In the genomic region with DNA sequence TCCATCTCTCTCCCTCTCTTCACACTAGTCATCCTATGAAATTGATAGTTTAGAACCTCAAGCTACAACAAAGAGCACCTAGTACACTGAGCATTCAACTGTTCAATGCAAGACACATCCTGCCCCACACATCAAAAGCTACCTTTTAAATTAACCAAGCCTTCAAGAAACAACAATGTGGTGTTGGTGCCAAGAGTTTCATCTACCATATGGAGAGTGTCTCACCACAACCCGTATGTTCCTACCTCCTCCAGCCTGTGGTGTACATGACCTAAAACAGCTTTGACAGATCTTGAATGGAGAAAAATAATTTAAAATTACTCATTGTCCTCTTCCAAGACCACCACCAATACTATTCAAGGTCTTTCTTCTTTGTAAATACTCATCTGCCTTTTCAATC, we compare ENCODE assay signal across 26 mouse cellular contexts.
"Had no signal": no experiment of that assay in that cellular context is flagged by ENCODE, and none has a peak within 500 bp of the region (broad histone marks: within the 10 kb centered on the region; RNA-seq: fewer than 3 reads in every experiment).

No protein-coding gene starts in this region.

- DNase-seq: kidney, postnatal 25 days; layer of hippocampus, adult 9-11 months; layer of hippocampus, postnatal 36 days; liver; lung, adult 18-20 months; lung, postnatal 10 days; lung, postnatal 36 days; retina, postnatal 1 day; right cerebral cortex, postnatal 25 days; spleen, adult 18-20 months; thymus, adult 18-20 months; thymus, postnatal 14 days; thymus, postnatal 4 days had no signal

- H3K4me2 ChIP-seq: limb, embryonic 13.5 days; liver, embryonic 12.5 days; liver, embryonic 15.5 days; lung, embryonic 15.5 days; midbrain, embryonic 13.5 days; neural tube, embryonic 13.5 days; stomach, embryonic 15.5 days had no signal

- H3K4me3 ChIP-seq: layer of hippocampus, adult 2 months; left cerebral cortex, adult 2 months; limb, embryonic 13.5 days; liver, embryonic 12.5 days; liver, embryonic 15.5 days; lung, embryonic 15.5 days; megakaryocyte, embryonic 14.5 days; midbrain, embryonic 10.5 days; midbrain, embryonic 13.5 days; myocyte; neural tube, embryonic 13.5 days; stomach, embryonic 15.5 days had no signal

- ATAC-seq: liver, embryonic 12.5 days had no signal

- H3K27me3 ChIP-seq: liver, embryonic 12.5 days; liver, embryonic 15.5 days; lung, embryonic 15.5 days; midbrain, embryonic 13.5 days; neural tube, embryonic 13.5 days; stomach, embryonic 15.5 days had no signal

- H3K9me3 ChIP-seq: limb, embryonic 13.5 days; liver, embryonic 12.5 days; liver, embryonic 15.5 days; lung, embryonic 15.5 days; megakaryocyte, embryonic 14.5 days; midbrain, embryonic 10.5 days; midbrain, embryonic 13.5 days; neural tube, embryonic 13.5 days; stomach, embryonic 15.5 days had no signal

- H3K4me1 ChIP-seq: limb, embryonic 13.5 days; liver, embryonic 12.5 days; liver, embryonic 15.5 days; lung, embryonic 15.5 days; megakaryocyte, embryonic 14.5 days; stomach, embryonic 15.5 days had no signal

- H3K9ac ChIP-seq: limb, embryonic 13.5 days; liver, embryonic 12.5 days; liver, embryonic 15.5 days; lung, embryonic 15.5 days; midbrain, embryonic 13.5 days; neural tube, embryonic 13.5 days; stomach, embryonic 15.5 days had no signal

- H3K27ac ChIP-seq: kidney, postnatal 0 days; layer of hippocampus, adult 2 months; left cerebral cortex, adult 2 months; limb, embryonic 13.5 days; liver, embryonic 12.5 days; liver, embryonic 15.5 days; lung, embryonic 15.5 days; midbrain, embryonic 10.5 days; midbrain, embryonic 13.5 days; neural tube, embryonic 13.5 days; stomach, embryonic 15.5 days had no signal

- H3K36me3 ChIP-seq: limb, embryonic 13.5 days; liver, embryonic 12.5 days; liver, embryonic 15.5 days; lung, embryonic 15.5 days; midbrain, embryonic 10.5 days; midbrain, embryonic 13.5 days; neural tube, embryonic 13.5 days; stomach, embryonic 15.5 days had no signal
